Mouse (Mus musculus) kidney, postnatal 25 days (tissue): ENCODE results near the gene Tmem63a.
"Not testable (repeated sequence)": the region's sequence is repeated elsewhere in the genome, so short reads cannot be mapped to it uniquely, and the experiment has no call there.

Experiments used
- DNase-seq, 2 experiments: peaks; one replicate each; pipeline ENCODE4 v3.0.0; 2021; ENCODE audit warnings: mixed read lengths in 2 of 2

The Tmem63a gene

GRCm38 (mm10) chr1:180929599-180929998, 12.5 kb upstream of the Tmem63a start:
- DNase-seq = no peak

DNA sequence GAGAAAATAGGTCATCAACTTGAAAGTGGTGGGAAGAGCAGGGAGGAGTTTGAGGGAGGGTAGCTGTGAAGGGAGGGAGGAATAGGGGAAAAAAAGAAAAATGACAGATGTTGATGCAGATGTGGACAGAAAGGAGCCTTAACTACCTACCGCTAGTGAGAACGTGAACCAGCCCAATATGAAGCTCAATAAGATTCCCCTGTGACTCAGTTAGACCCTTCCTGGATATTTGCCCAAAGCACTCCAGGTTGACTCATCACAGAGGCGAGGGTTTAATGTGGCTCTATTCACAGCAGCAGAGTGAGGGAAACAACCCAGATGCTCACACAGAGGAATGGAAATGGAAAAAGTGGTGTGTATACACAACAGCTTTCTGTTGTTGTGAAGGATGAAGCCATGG, 11.0 kb upstream of the Tmem63a start:
- no peak for DNase-seq

GRCm38 (mm10) chr1:180933659-180934058, 8.5 kb upstream of the Tmem63a start:
- no peak for DNase-seq

- DNase-seq = no peak
Measured at GRCm38 (mm10) chr1:180934467-180935419, 7.4 kb upstream of the Tmem63a start, which contains the start of gene Lefty1. Gene Lefty1 (plus strand): TSS chr1:180935022.

- DNase-seq = peak; percentile 36 to 78
Measured at GRCm38 (mm10) chr1:180936610-180937398, 5.3 kb upstream of the Tmem63a start.

GRCm38 (mm10) chr1:180937631-180938030, 4.5 kb upstream of the Tmem63a start:
- not testable (repeated sequence) for DNase-seq

GRCm38 (mm10) chr1:180938781-180939180, 3.4 kb upstream of the Tmem63a start:
- not testable (repeated sequence) for DNase-seq

GRCm38 (mm10) chr1:180940776-180941460, 1.2 kb upstream of the Tmem63a start:
- no peak for DNase-seq

DNA sequence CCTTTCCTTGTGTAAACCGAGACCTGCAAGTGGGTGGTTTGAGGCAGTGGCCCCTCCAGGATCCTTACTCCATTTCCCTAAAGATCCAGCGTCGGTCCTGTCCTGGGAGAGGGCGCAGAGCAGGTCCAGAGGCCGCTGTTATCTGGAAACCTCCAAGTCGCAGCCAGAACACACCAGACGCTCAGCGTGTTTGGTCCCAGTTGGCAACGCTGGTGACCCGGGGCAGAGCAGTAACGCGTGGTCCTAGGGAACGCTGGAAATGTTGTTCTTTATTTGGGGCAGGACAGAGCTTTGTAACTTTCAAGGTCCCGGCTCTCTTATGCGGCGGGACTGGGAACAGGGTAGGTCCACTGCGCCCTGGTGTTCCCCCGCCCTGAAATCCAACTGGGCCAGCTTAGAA, 418 bp upstream of the Tmem63a start:
- peak in 1 of 2 experiments; percentile 50 for DNase-seq

DNA sequence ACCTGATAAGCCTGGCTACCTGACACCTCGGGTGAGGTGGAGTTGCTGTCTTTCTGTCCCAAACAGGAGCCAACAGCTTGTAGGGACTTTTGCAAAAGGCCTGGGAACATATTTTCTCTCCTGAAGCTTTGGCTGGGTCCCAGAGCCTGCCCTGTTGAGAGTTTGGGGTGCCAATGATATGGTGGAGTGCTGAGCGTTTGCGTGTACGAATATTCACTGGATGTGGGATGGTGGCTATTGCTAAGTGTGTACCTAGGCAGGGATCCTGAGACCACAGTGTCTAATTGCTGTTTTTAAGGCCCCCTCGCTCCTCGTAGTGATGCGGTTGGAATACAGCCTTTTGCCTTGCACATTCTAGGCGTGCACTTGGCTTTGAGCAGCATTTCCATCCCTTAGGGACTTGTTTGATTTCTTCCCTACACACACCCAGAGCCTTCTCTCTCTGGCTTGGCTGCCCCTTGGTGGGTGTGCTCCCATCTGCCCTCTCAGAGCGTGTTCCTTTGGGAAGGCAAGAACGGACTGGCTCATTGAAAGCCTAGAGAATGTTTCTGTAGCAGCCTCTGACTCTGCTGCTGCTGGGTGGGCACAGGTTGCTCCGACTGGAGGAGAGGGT, 994 bp downstream of the Tmem63a start:
- DNase-seq = no peak

- no peak for DNase-seq
Measured at GRCm38 (mm10) chr1:180943896-180944295, 1.8 kb downstream of the Tmem63a start.

- no peak for DNase-seq
Measured at GRCm38 (mm10) chr1:180944553-180944952, 2.4 kb downstream of the Tmem63a start.

- peak; percentile 44 to 72 for DNase-seq
Measured at GRCm38 (mm10) chr1:180945001-180945980, 3.1 kb downstream of the Tmem63a start.

GRCm38 (mm10) chr1:180946448-180946847, 4.3 kb downstream of the Tmem63a start:
- no peak for DNase-seq

DNA sequence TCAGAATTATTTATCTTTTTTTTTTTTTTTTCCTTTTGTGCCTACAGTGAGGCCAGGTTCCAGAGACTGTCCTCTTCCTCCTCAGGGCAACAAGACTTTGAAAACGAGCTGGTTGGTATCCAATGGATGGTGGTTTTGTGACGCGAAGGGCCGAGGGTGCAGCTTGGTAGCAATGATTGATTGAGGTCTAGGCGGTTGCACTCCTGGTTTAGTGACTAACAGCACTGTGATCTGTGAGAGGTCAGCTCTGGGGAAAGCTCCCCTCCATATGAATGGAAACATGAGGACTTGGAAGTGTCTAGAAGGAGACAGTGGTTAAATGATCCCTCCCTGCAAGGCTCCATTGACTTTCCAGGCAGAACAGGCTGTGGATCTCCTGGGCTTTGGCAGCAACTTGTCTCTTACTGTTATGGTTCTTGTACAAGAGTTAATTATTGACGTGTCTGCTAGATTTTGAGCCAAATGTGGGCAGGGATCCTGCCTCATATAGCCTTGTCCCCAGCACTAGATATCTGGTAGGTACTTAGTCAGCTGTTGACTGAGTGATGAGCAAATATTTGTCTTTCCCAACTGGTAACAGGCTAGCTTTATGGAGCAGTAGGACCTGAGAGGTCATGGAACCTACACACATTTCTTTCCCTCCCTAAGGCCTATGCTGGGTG, 10.1 kb downstream of the Tmem63a start:
- DNase-seq = peak; percentile 41 to 61

DNA sequence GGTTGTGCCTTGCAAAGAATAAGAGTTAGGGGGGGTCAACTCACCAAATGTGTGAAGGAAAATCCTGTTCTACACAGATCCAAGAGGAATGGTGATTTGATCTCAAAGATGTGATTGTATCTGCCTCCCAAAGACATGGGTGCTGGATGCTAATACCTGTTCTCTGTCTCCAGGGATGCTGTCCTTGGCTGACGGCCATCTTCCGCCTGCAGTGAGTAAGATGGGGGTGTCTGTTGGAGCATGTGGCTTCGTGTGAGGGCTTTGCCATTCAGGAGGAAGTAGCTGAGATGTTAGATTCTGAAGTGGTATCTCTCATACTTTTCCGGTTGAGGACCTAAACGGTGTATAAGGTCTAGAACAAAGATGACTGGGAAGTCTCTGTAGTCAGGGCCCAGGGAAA, 10.7 kb downstream of the Tmem63a start:
- no peak for DNase-seq

DNA sequence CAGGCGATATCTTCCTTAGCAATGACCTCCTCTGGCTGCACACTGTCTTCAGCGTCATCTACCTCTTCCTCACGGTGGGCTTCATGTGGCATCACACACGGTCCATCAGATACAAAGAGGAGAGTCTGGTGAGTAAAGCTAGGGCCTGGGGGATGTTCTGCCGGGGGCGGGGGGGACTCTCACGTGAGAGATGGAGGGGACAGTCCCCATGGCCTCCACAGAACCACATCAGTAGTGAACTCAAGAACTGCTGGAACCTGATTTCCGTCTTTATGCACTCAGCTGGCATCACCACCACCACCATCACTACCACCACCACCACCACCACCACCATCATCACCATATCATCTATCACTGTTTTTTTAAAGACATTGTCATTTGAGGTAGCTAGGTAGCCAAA, 14.3 kb downstream of the Tmem63a start:
- DNase-seq = no peak

DNA sequence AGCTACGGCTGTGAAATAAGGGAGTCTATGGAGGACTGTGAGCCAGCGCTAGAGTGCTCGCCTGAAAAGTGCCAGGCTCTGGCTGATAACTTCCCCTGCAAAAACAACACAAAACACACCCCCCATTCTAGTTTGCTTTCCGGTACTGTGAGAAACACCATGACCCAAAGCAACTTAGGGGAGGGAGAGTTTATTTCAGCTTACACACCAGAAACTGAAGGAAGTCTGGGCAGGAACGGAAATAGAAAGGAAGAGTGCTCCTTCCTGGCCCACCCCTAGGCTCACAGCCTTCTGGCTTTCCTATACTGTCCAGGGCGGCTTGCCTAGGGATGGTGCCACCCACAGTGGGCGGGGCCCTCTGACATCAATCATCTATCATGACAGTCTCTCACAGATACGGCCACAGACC, 14.8 kb downstream of the Tmem63a start:
- peak; percentile 79 to 83 for DNase-seq

DNA sequence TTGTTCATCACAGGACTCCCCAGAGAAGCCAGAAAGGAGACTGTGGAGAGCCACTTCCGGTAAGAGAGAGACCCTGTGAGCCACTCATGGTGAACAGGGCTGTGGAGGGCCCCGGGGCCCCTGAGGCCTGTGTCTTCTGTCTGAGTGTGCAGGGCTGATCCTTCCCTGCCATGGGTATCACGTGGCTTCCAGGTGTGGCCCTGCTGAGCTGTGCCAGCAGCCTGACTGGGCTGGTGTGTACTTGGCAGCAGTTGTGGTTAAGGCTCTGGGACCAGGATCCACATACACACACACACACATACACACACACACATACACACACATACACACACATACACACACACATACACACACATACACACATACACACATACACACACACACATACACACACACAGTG, 15.8 kb downstream of the Tmem63a start:
- DNase-seq = peak in 1 of 2 experiments; percentile 65

- DNase-seq = no peak
Measured at GRCm38 (mm10) chr1:180958797-180959196, 16.7 kb downstream of the Tmem63a start.

- no peak for DNase-seq
Measured at GRCm38 (mm10) chr1:180965786-180966185, 23.6 kb downstream of the Tmem63a start.
